Mouse (Mus musculus) CH12.LX (cell line): ENCODE data around the gene Scarb2. TPM values are rescaled to one million over a fixed set of nuclear protein-coding genes. Genes with fewer than 3 reads are reported as not detected.

Experiments
- DNase-seq: peaks from one replicate; pipeline ENCODE4 v3.0.0-alpha.2; 2013; ENCODE audit errors: extremely low read depth
- H3K27ac ChIP-seq: 2 replicates; pipeline ENCODE4 v1.5.1; 2012; ENCODE audit warnings: low read depth, mild to moderate bottlenecking, control low read depth, moderate library complexity; ENCODE audit not compliant: insufficient read depth
- H3K27me3 ChIP-seq: replicated peaks from 2 replicates; pipeline ENCODE3; 2012; ENCODE audit warnings: inconsistent platforms
- H3K36me3 ChIP-seq, 2 experiments: replicated peaks in 1 of 2; 2 replicates each; pipeline versions ENCODE3 to v1.6.1; 2012; ENCODE audit warnings: inconsistent platforms in 1 of 2, low read length in 1 of 2, mild to moderate bottlenecking in 1 of 2, mixed read lengths in 1 of 2, moderate library complexity in 1 of 2; ENCODE audit not compliant: control insufficient read depth in 1 of 2, insufficient read depth in 1 of 2
- H3K4me1 ChIP-seq, 2 experiments: 2 replicates each; pipeline ENCODE4 v1.6.1; 2012; ENCODE audit warnings: inconsistent platforms in 1 of 2, moderate library complexity in 1 of 2; ENCODE audit not compliant: insufficient read depth in 2 of 2, control insufficient read depth in 1 of 2
- H3K4me2 ChIP-seq: 2 replicates; pipeline ENCODE4 v1.6.1; 2012; ENCODE audit warnings: low read depth, mild to moderate bottlenecking, control low read depth; ENCODE audit not compliant: poor library complexity, insufficient read depth, severe bottlenecking
- H3K4me3 ChIP-seq, 3 experiments: fragments of 150-350 bp in 1 of 3; sonication (generic) in 1 of 3; replicated peaks in 1 of 3; 2 replicates each; pipeline versions ENCODE3 to v1.5.1; 2011 to 2012; ENCODE audit warnings: low read depth in 2 of 3, low read length in 2 of 3, mild to moderate bottlenecking in 2 of 3, moderate library complexity in 2 of 3, control low read depth in 1 of 3, improper control_type of control experiment in 1 of 3, inconsistent platforms in 1 of 3, mixed read lengths in 1 of 3; ENCODE audit not compliant: poor library complexity in 1 of 3
- H3K79me2 ChIP-seq: replicated peaks from 2 replicates; pipeline ENCODE4 v1.6.1; 2012; ENCODE audit warnings: mild to moderate bottlenecking, moderate library complexity; ENCODE audit not compliant: control insufficient read depth, poor library complexity, insufficient read depth, severe bottlenecking; ENCODE audit errors: extremely low read depth
- H3K9ac ChIP-seq: 2 replicates; pipeline ENCODE4 v1.6.1; 2012; ENCODE audit warnings: low read depth, mild to moderate bottlenecking, control low read depth, moderate library complexity; ENCODE audit not compliant: insufficient read depth
- H3K9me3 ChIP-seq: replicated peaks from 2 replicates; pipeline ENCODE3; 2012; ENCODE audit warnings: low read length, inconsistent platforms, mixed read lengths
- BHLHE40 ChIP-seq: IDR thresholded peaks from 2 replicates; pipeline ENCODE4 v1.6.1; 2011; ENCODE audit warnings: mild to moderate bottlenecking, low read depth, low read length, improper control_type of control experiment
- CHD1 ChIP-seq: IDR thresholded peaks from 2 replicates; pipeline ENCODE4 v1.6.1; 2012; ENCODE audit warnings: low read depth, low read length, improper control_type of control experiment, inconsistent platforms
- CHD2 ChIP-seq: IDR thresholded peaks from 2 replicates; pipeline ENCODE4 v1.6.1; 2011; ENCODE audit warnings: low read length, improper control_type of control experiment
- CTCF ChIP-seq, 2 experiments: IDR thresholded peaks in 1 of 2; conservative IDR thresholded peaks in 1 of 2; 2 replicates each; pipeline ENCODE4 v1.5.1; 2011 to 2012; ENCODE audit warnings: low read depth in 2 of 2, low read length in 2 of 2, improper control_type of control experiment in 1 of 2, inconsistent platforms in 1 of 2, mild to moderate bottlenecking in 1 of 2, moderate library complexity in 1 of 2
- E2F4 ChIP-seq: IDR thresholded peaks from 2 replicates; pipeline ENCODE4 v1.6.1; 2011; ENCODE audit warnings: low read depth, low read length, improper control_type of control experiment; ENCODE audit not compliant: insufficient replicate concordance
- ETS1 ChIP-seq: conservative IDR thresholded peaks from 2 replicates; pipeline ENCODE4 v1.6.1; 2012; ENCODE audit warnings: low read depth, mild to moderate bottlenecking, inconsistent platforms, low read length, improper control_type of control experiment, moderate library complexity
- IRF4 ChIP-seq: IDR thresholded peaks from 2 replicates; pipeline ENCODE4 v1.6.1; 2014; ENCODE audit warnings: low read depth, mild to moderate bottlenecking, inconsistent platforms, low read length, improper control_type of control experiment
- JUND ChIP-seq: conservative IDR thresholded peaks from 2 replicates; pipeline ENCODE4 v1.6.1; 2011; ENCODE audit warnings: low read depth, low read length, improper control_type of control experiment
- KAT2A ChIP-seq: IDR thresholded peaks from 2 replicates; pipeline ENCODE4 v1.6.1; 2012; ENCODE audit warnings: low read length, improper control_type of control experiment, inconsistent platforms; ENCODE audit not compliant: insufficient replicate concordance
- MAX ChIP-seq: IDR thresholded peaks from 2 replicates; pipeline ENCODE4 v1.6.1; 2011; ENCODE audit warnings: low read length, improper control_type of control experiment
- MXI1 ChIP-seq: IDR thresholded peaks from 2 replicates; pipeline ENCODE4 v1.6.1; 2011; ENCODE audit warnings: mild to moderate bottlenecking, low read depth, low read length, improper control_type of control experiment
- MYC ChIP-seq: IDR thresholded peaks from 2 replicates; pipeline ENCODE4 v1.6.1; 2011; ENCODE audit warnings: low read depth, mild to moderate bottlenecking, improper control_type of control experiment, low read length
- NELFE ChIP-seq: IDR thresholded peaks from 2 replicates; pipeline ENCODE4 v1.6.1; 2011; ENCODE audit warnings: low read depth, low read length, improper control_type of control experiment
- POLR2AphosphoS2 ChIP-seq: IDR thresholded peaks from 2 replicates; pipeline ENCODE4 v1.6.1; 2011; ENCODE audit warnings: low read depth, low read length, improper control_type of control experiment
- RCOR1 ChIP-seq: conservative IDR thresholded peaks from 2 replicates; pipeline ENCODE4 v1.6.1; 2012; ENCODE audit warnings: low read depth, mild to moderate bottlenecking, inconsistent platforms, low read length, improper control_type of control experiment
- SMC3 ChIP-seq: IDR thresholded peaks from 2 replicates; pipeline ENCODE4 v1.6.1; 2011; ENCODE audit warnings: low read depth, low read length, improper control_type of control experiment
- TBP ChIP-seq: conservative IDR thresholded peaks from 2 replicates; pipeline ENCODE4 v1.6.1; 2011; ENCODE audit warnings: low read depth, low read length, improper control_type of control experiment
- UBTF ChIP-seq: IDR thresholded peaks from 2 replicates; pipeline ENCODE4 v1.6.1; 2012; ENCODE audit warnings: low read depth, mild to moderate bottlenecking, inconsistent platforms, low read length, improper control_type of control experiment, moderate library complexity
- ZC3H11A ChIP-seq: IDR thresholded peaks from 2 replicates; pipeline ENCODE4 v1.6.1; 2012; ENCODE audit warnings: low read depth, mild to moderate bottlenecking, inconsistent platforms, low read length, improper control_type of control experiment
- ZKSCAN1 ChIP-seq: IDR thresholded peaks from 2 replicates; pipeline ENCODE4 v1.6.1; 2012; ENCODE audit warnings: low read depth, inconsistent platforms, low read length, improper control_type of control experiment, borderline replicate concordance
- ZNF384 ChIP-seq: IDR thresholded peaks from 2 replicates; pipeline ENCODE4 v1.6.1; 2012; ENCODE audit warnings: low read depth, low read length, improper control_type of control experiment, inconsistent platforms
- dilution Hi-C: fragments of 300-500 bp; cut with MboI; formaldehyde crosslinking; loops from 2 replicates; pipeline ENCODE4 v1.14.3; 2020; ENCODE audit warnings: low sequenced_read_pairs; ENCODE audit not compliant: extremely low pct_unique_long_range_greater_than_20kb, extremely low pct_ligation_motif_present
- in situ Hi-C: fragments of 300-500 bp; cut with MboI; formaldehyde crosslinking; loops from 3 replicates; pipeline ENCODE4 v1.14.3; 2019; ENCODE audit warnings: low sequenced_read_pairs, low pct_ligation_motif_present, low pct_unique_long_range_greater_than_20kb, mixed read lengths
- polyA plus RNA-seq: library from polyadenylated mRNA; unstranded; fragments of >175 nt; gene quantifications from 2 replicates; pipeline ENCODE4 v1.2.1, GENCODE M21; 2012; ENCODE audit warnings: low read depth; ENCODE audit not compliant: insufficient read length
- total RNA-seq, 2 experiments: library from RNA; depleted of rRNA; stranded (reverse); fragments of 300-350 nt in 1 of 2; fragments of >200 nt in 1 of 2; gene quantifications; 2 replicates each; pipeline ENCODE4 v1.2.3; 2012 to 2014

Scarb2 gene
- total and polyA plus RNA-seq, 3 experiments = 7.2 to 9.5 (median 9.2) TPM

GRCm38 (mm10) chr5:92410486-92410885 is 96.1 kb downstream of the Scarb2 start (continued):
- TF ChIP-seq MAX (no peak), E2F4 (no peak)

GRCm38 (mm10) chr5:92409361-92410155 is 97.1 kb downstream of the Scarb2 start:
- no peaks in the 10 kb centered on the region for H3K79me2 ChIP-seq
- no peak overlapping the region for H3K9ac ChIP-seq
- no peak for DNase-seq
- no peak overlapping the region for H3K4me2 ChIP-seq
- no peak overlapping the region for H3K4me3 ChIP-seq
- no peak overlapping the region for H3K27ac ChIP-seq
- H3K9me3 ChIP-seq = no peaks in the 10 kb centered on the region
- in situ Hi-C loops (no loop called here), dilution Hi-C loops (no loop called here)
- peaks cover 0 to under 1% of the 10 kb centered on the region in 2 experiments; a peak in 2 of 4 replicates for H3K4me1 ChIP-seq
- peaks cover 3 to 24% of the 10 kb centered on the region in 2 experiments for H3K36me3 ChIP-seq
- H3K27me3 ChIP-seq = no peaks in the 10 kb centered on the region
- TF ChIP-seq BHLHE40 (no peak), ETS1 (no peak), ZNF384 (no peak), IRF4 (no peak), NELFE (no peak), SMC3 (no peak), POLR2AphosphoS2 (no peak), MXI1 (no peak), RCOR1 (no peak), CTCF (conservative IDR thresholded peaks at IDR 0.05 in 1 of 2, IDR thresholded peaks at IDR 0.05 in 1 of 2; ENCODE audit: low read depth in 2 of 2, low read length in 2 of 2) (no peak), TBP (no peak), UBTF (no peak), KAT2A (no peak), ZKSCAN1 (no peak), CHD1 (no peak), MYC (no peak), CHD2 (no peak), ZC3H11A (no peak), JUND (no peak)
